Mouse (Mus musculus): Measurements from ENCODE around the gene Foxn2. TPM values are rescaled to one million over a fixed set of nuclear protein-coding genes. Genes with fewer than 3 reads are reported as not detected.

The Foxn2 gene
- polyA plus RNA-seq, 1 experiment = 1.7 TPM

GRCm38 (mm10) chr17:88530236-88530619 is 89.7 kb downstream of the Foxn2 start:
- TF ChIP-seq CTCF (IDR thresholded peaks at IDR 0.05; ENCODE audit: control insufficient read depth, insufficient read depth, insufficient replicate concordance, low read depth, low read length) (no peak), POLR2A (IDR thresholded peaks at IDR 0.05; ENCODE audit: control insufficient read depth, low read depth, low read length) (no peak)
- H3K27me3 ChIP-seq (ENCODE audit: control insufficient read depth, insufficient read depth, low read length) = no peaks in the 10 kb centered on the region
- H3K4me1 ChIP-seq (ENCODE audit: control insufficient read depth, insufficient read depth, low read length) = peaks cover 4% of the 10 kb centered on the region; the same call in 1 of the 2 replicates
- no peaks in the 10 kb centered on the region for H3K36me3 ChIP-seq (ENCODE audit: control insufficient read depth, insufficient read depth, low read length)
- H3K4me3 ChIP-seq (ENCODE audit: control insufficient read depth, low read depth, low read length) = peak overlapping the region; percentile 83
- no peak overlapping the region for H3K27ac ChIP-seq (ENCODE audit: control insufficient read depth, insufficient read depth, low read depth, low read length)

- TF ChIP-seq POLR2A (IDR thresholded peaks at IDR 0.05; ENCODE audit: control insufficient read depth, low read depth, low read length) (no peak), CTCF (IDR thresholded peaks at IDR 0.05; ENCODE audit: control insufficient read depth, insufficient read depth, insufficient replicate concordance, low read depth, low read length) (no peak)
- H3K27ac ChIP-seq (ENCODE audit: control insufficient read depth, insufficient read depth, low read depth, low read length) = no peak overlapping the region
- peak overlapping the region; percentile 83 for H3K4me3 ChIP-seq (ENCODE audit: control insufficient read depth, low read depth, low read length)
- peaks cover 4% of the 10 kb centered on the region; the same call in 1 of the 2 replicates for H3K4me1 ChIP-seq (ENCODE audit: control insufficient read depth, insufficient read depth, low read length)
- H3K36me3 ChIP-seq (ENCODE audit: control insufficient read depth, insufficient read depth, low read length) = no peaks in the 10 kb centered on the region
- H3K27me3 ChIP-seq (ENCODE audit: control insufficient read depth, insufficient read depth, low read length) = no peaks in the 10 kb centered on the region
Measured at GRCm38 (mm10) chr17:88530667-88531066, 90.2 kb downstream of the Foxn2 start.

- H3K27ac ChIP-seq (ENCODE audit: control insufficient read depth, insufficient read depth, low read depth, low read length) = no peak overlapping the region
- peak overlapping the region; percentile 65 for H3K4me3 ChIP-seq (ENCODE audit: control insufficient read depth, low read depth, low read length)
Measured at GRCm38 (mm10) chr17:88531176-88531575, 90.7 kb downstream of the Foxn2 start.

GRCm38 (mm10) chr17:88537842-88538430 is 97.4 kb downstream of the Foxn2 start:
- no peak overlapping the region for H3K4me3 ChIP-seq (ENCODE audit: control insufficient read depth, low read depth, low read length)
- TF ChIP-seq CTCF (IDR thresholded peaks at IDR 0.05; ENCODE audit: control insufficient read depth, insufficient read depth, insufficient replicate concordance, low read depth, low read length) = no peak
- TF ChIP-seq POLR2A (IDR thresholded peaks at IDR 0.05; ENCODE audit: control insufficient read depth, low read depth, low read length) = no peak
- H3K27ac ChIP-seq (ENCODE audit: control insufficient read depth, insufficient read depth, low read depth, low read length) = no peak overlapping the region
- no peaks in the 10 kb centered on the region for H3K36me3 ChIP-seq (ENCODE audit: control insufficient read depth, insufficient read depth, low read length)
- H3K27me3 ChIP-seq (ENCODE audit: control insufficient read depth, insufficient read depth, low read length) = no peaks in the 10 kb centered on the region
- H3K4me1 ChIP-seq (ENCODE audit: control insufficient read depth, insufficient read depth, low read length) = no peaks in the 10 kb centered on the region; the same call in 1 of the 2 replicates

More at GRCm38 (mm10) chr17:88531176-88531575, 90.7 kb downstream of the Foxn2 start:
- TF ChIP-seq CTCF (IDR thresholded peaks at IDR 0.05; ENCODE audit: control insufficient read depth, insufficient read depth, insufficient replicate concordance, low read depth, low read length) (no peak), POLR2A (IDR thresholded peaks at IDR 0.05; ENCODE audit: control insufficient read depth, low read depth, low read length) (no peak)
- H3K36me3 ChIP-seq (ENCODE audit: control insufficient read depth, insufficient read depth, low read length) = no peaks in the 10 kb centered on the region
- peaks cover 4% of the 10 kb centered on the region; the same call in 1 of the 2 replicates for H3K4me1 ChIP-seq (ENCODE audit: control insufficient read depth, insufficient read depth, low read length)
- H3K27me3 ChIP-seq (ENCODE audit: control insufficient read depth, insufficient read depth, low read length) = no peaks in the 10 kb centered on the region

Other genes with a start within 250 kb of the Foxn2 start
- 9.2 and 9.4 TPM in 2 replicates for gene Ppp1r21, start 89.4 kb downstream of the Foxn2 start, polyA plus RNA-seq (2012; rRNA removed)
- gene Ston1, start 157.0 kb downstream of the Foxn2 start, polyA plus RNA-seq (2012; rRNA removed) = 18.5 and 19.5 TPM in 2 replicates
- gene Gtf2a1l, start 227.9 kb downstream of the Foxn2 start, polyA plus RNA-seq (2012; rRNA removed) = 371 and 389 TPM in 2 replicates